Mouse (Mus musculus) C2C12 (cell line): Measurements from ENCODE around the gene Dcdc2a. TPM values are rescaled to one million over a fixed set of nuclear protein-coding genes. Genes with fewer than 3 reads are reported as not detected.

Experiments used
- H3K27me3 ChIP-seq: one replicate; pipeline ENCODE4 v1.6.1; 2011; ENCODE audit not compliant: control insufficient read depth, insufficient read depth, insufficient read length
- H3K36me3 ChIP-seq: one replicate; pipeline ENCODE4 v1.6.1; 2011; ENCODE audit not compliant: control insufficient read depth, insufficient read depth
- H3K4me3 ChIP-seq: one replicate; pipeline ENCODE4 v1.5.1; 2011; ENCODE audit warnings: mild to moderate bottlenecking, control low read depth; ENCODE audit not compliant: poor library complexity, insufficient read depth, severe bottlenecking
- H3K79me2 ChIP-seq: one replicate; pipeline ENCODE4 v1.6.1; 2011; ENCODE audit not compliant: control insufficient read depth, insufficient read depth
- H3K79me3 ChIP-seq: one replicate; pipeline ENCODE4 v1.6.1; 2011; ENCODE audit warnings: low read depth, control low read depth
- H3ac ChIP-seq: one replicate; pipeline ENCODE3; 2011; ENCODE audit warnings: low read depth; ENCODE audit not compliant: control insufficient read depth, insufficient read length
- CEBPB ChIP-seq: IDR thresholded peaks from one replicate; pipeline ENCODE4 v1.6.1; 2011; ENCODE audit warnings: low read depth, mild to moderate bottlenecking, control low read depth, moderate library complexity
- CTCF ChIP-seq: IDR thresholded peaks from one replicate; pipeline ENCODE4 v1.5.1; 2011; ENCODE audit not compliant: control insufficient read depth, insufficient read depth, insufficient read length
- FOSL1 ChIP-seq: IDR thresholded peaks from one replicate; pipeline ENCODE4 v1.8.0; 2011; ENCODE audit warnings: mild to moderate bottlenecking, low read length; ENCODE audit not compliant: poor library complexity, insufficient read depth, severe bottlenecking
- MAX ChIP-seq: IDR thresholded peaks from one replicate; pipeline ENCODE4 v1.6.1; 2011; ENCODE audit warnings: mild to moderate bottlenecking, control low read depth
- MYOD1 ChIP-seq: IDR thresholded peaks from one replicate; pipeline ENCODE4 v1.6.1; 2011; ENCODE audit warnings: low read depth; ENCODE audit not compliant: control insufficient read depth, insufficient read length
- MYOG ChIP-seq: IDR thresholded peaks from one replicate; pipeline ENCODE4 v1.6.1; 2011; ENCODE audit not compliant: control insufficient read depth, insufficient read length; ENCODE audit errors: extremely low read depth
- USF1 ChIP-seq: IDR thresholded peaks from one replicate; pipeline ENCODE4 v1.6.1; 2011; ENCODE audit warnings: low read depth, mild to moderate bottlenecking, control low read depth, moderate library complexity
- polyA plus RNA-seq: library from polyadenylated mRNA; unstranded; fragments of >200 nt; fragmentation: generic; extraction: Trizol; gene quantifications from one replicate; pipeline ENCODE4 v1.2.1, GENCODE M21; 2012; ENCODE audit warnings: missing spikeins

Dcdc2a gene
- polyA plus RNA-seq, 1 experiment, result not detected

DNA sequence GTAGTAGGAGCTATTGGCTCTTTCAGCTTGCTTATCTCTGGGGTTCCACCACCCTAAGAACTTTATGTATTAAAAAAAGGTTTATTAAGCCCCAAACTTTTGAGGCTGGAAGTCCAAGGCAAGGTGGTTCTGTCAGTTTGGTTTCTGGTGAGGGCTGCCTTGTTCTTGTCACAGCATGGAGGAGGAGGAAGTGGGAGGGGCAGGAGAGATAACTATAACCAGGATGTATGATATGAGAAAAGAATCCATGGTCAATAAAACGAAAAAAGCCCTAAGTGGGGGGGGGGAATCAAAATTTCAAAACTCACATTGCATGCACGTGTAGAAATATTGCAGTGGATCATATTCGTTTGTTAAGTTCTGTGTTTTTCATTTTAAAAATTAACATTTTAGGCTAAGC lies 32.7 kb upstream of the Dcdc2a start:
- no peak for TF ChIP-seq MYOD1
- no peak for TF ChIP-seq MAX
- no peak for TF ChIP-seq CTCF
- TF ChIP-seq CEBPB, result no peak
- no peak for TF ChIP-seq FOSL1
- no peak for TF ChIP-seq USF1
- TF ChIP-seq MYOG, result no peak

DNA sequence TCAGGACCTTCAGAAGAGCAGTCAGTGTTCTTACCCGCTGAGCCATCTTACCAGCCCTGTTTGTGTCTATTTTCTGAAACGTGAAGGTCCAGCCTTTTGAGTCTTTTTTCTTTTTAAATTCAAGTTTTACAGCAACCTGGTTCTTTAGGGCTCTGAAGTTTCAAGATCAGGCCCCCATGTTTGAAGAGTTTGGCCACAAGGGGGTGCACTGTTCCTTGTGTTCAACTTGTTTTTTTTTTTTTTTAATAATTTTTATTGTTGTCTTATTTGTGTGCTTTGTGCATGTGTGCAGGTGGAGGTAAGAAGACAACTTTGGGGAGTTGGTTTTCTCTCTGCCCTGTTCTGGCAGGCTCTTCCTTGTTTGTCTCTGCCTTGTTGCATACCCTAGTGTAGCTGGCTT lies 31.1 kb upstream of the Dcdc2a start:
- no peaks in the 10 kb centered on the region for H3K36me3 ChIP-seq
- no peak overlapping the region for H3K4me3 ChIP-seq
- peaks cover 3% of the 10 kb centered on the region for H3K79me2 ChIP-seq
- H3K79me3 ChIP-seq, result peaks cover 2% of the 10 kb centered on the region
- no peak for TF ChIP-seq MYOD1
- TF ChIP-seq CTCF, result no peak
- no peak for TF ChIP-seq MAX
- TF ChIP-seq MYOG, result no peak
- no peak for TF ChIP-seq CEBPB
- no peak for TF ChIP-seq FOSL1
- TF ChIP-seq USF1, result no peak
- H3ac ChIP-seq, result no peak overlapping the region
- no peaks in the 10 kb centered on the region for H3K27me3 ChIP-seq

More for the DNA sequence above, 32.7 kb upstream of the Dcdc2a start:
- Histone ChIP-seq H3K79me2 (peaks cover 19% of the 10 kb centered on the region), H3K27me3 (no peaks in the 10 kb centered on the region), H3K4me3 (no peak overlapping the region), H3ac (no peak overlapping the region), H3K36me3 (no peaks in the 10 kb centered on the region), H3K79me3 (peaks cover 4% of the 10 kb centered on the region)

DNA sequence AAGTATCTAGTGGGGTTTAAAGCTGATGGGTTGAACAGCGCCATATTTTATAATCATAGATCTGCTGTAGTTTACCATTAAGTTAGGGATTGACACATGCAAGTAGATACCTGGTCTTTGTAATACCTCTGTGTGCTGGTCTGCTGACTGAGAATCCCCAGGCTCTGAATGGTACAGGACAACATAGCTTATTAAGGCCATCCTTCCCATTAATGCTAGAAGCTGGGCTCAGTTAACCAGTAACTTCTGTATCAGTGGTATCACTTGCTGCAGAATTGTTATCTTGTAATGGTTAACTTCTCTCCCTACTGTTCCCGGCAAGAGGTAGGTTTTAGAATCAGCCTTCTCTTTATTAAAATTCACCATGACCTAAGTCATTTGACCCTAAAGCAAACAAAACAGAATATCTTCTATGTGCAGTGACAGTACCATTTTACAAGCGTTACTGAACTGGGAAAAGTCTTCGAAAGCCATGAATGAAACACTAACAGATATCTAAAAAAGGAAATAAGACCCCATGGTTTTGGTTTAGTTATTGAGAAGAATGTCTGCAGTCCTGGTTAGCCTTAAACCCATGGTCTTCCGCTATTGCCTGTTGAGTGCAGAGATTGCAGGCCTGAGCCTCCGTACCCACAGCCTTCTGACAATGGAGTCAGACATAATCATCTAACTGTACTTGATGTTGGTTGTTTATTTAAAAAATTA lies 29.2 kb upstream of the Dcdc2a start:
- H3ac ChIP-seq, result no peak overlapping the region
- H3K27me3 ChIP-seq, result no peaks in the 10 kb centered on the region
- H3K4me3 ChIP-seq, result no peak overlapping the region
- H3K36me3 ChIP-seq, result no peaks in the 10 kb centered on the region
- no peaks in the 10 kb centered on the region for H3K79me2 ChIP-seq
- no peaks in the 10 kb centered on the region for H3K79me3 ChIP-seq
- TF ChIP-seq MYOG, result no peak
- TF ChIP-seq FOSL1, result no peak
- TF ChIP-seq USF1, result no peak
- TF ChIP-seq CTCF, result no peak
- no peak for TF ChIP-seq MYOD1
- TF ChIP-seq CEBPB, result no peak
- TF ChIP-seq MAX, result no peak

DNA sequence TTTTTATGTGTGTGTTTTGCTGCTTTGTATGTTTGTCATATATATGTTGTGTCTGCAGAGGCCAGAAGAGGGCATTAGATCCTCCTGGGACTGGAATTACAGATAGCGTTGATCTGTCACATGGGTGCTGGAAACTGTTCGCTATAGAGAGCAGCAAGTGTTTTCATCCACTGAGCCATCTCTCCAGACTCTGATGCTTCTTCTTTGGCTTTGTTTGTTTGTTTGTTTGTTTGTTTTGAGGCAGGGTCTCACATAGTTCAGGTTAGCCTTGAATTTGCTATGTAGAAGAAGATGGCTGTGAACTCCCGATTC lies 28.7 kb upstream of the Dcdc2a start:
- no peak for TF ChIP-seq FOSL1
- TF ChIP-seq MYOD1, result no peak
- TF ChIP-seq CEBPB, result no peak

DNA sequence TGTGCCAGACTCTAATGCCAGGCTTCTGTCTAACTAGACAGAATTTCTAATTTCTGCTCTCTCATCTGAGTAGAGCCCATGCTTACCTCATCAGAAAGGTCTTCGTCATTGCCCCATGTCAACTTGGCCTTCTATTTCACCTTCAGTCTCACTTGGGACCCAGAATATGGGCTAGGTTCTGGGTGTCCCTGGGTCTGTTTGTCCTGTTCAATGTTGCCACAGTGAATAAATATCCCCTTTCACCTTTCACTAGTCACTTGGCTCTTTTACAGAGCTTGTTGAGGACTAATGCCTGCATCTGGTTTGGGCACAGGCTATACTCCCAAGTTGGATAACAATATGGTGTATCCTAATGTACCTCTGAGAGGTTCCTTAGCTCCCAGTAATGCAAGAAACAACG lies 16.3 kb upstream of the Dcdc2a start:
- Histone ChIP-seq H3K79me3 (no peaks in the 10 kb centered on the region), H3K79me2 (no peaks in the 10 kb centered on the region), H3ac (no peak overlapping the region), H3K4me3 (no peak overlapping the region), H3K27me3 (peaks cover 5% of the 10 kb centered on the region), H3K36me3 (no peaks in the 10 kb centered on the region)
- no peak for TF ChIP-seq FOSL1
- TF ChIP-seq CEBPB, result no peak
- no peak for TF ChIP-seq MYOD1

More for the DNA sequence above, 28.7 kb upstream of the Dcdc2a start:
- Histone ChIP-seq H3K27me3 (no peaks in the 10 kb centered on the region), H3K79me2 (no peaks in the 10 kb centered on the region), H3K4me3 (no peak overlapping the region), H3ac (no peak overlapping the region), H3K36me3 (no peaks in the 10 kb centered on the region), H3K79me3 (no peaks in the 10 kb centered on the region)

DNA sequence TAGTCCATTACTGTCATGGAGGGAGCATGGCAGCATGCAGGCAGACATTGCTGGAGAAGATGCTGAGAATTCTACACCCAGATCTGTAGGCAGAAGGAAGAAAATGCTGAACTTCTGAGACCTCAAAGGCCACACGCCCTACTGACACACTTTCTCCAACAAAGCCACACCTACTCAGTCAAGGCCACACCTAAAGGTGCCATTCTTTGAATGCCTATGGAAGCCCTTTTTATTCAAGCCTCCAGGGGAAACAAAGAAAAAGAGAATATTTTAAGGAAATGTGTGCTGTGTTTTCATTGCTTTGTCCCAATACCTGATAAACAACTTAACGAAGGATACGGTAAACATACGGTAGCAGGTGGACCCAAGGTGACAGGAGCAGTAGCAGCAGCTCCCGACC lies 3.1 kb upstream of the Dcdc2a start:
- Histone ChIP-seq H3K79me3 (no peaks in the 10 kb centered on the region), H3K27me3 (peaks cover 23% of the 10 kb centered on the region), H3K4me3 (no peak overlapping the region), H3ac (no peak overlapping the region), H3K36me3 (no peaks in the 10 kb centered on the region), H3K79me2 (no peaks in the 10 kb centered on the region)
- no peak for TF ChIP-seq USF1
